Mouse (Mus musculus): Measurements from ENCODE around the gene Olfr1280. TPM values are rescaled to one million over a fixed set of nuclear protein-coding genes. Genes with fewer than 3 reads are reported as not detected.
"Not testable (repeated sequence)": the region's sequence is repeated elsewhere in the genome, so short reads cannot be mapped to it uniquely, and the experiment has no call there.

Olfr1280 gene
- polyA plus RNA-seq (2015; fragmentation: Nextera tagmentation; extraction: Ambion mirVana): not detected in 2 replicates

- Histone ChIP-seq H3K9ac (no peak within 1 kb of the TSS), H3K4me2 (no peak within 1 kb of the TSS), H3K27me3 (replicated peaks) (no peaks in the 10 kb centered on the region), H3K4me1 (no peaks in the 10 kb centered on the region), H3K9me3 (no peaks in the 10 kb centered on the region), H3K27ac (replicated peaks) (no peak within 1 kb of the TSS), H3K4me3 (no peak within 1 kb of the TSS), H3K36me3 (no peaks in the 10 kb centered on the region)
- no peak for ATAC-seq (ENCODE audit: extremely low read depth, insufficient number of reproducible peaks, low FRiP score, low TSS enrichment)
Measured at GRCm38 (mm10) chr2:111313717-111314116, at the start of gene Olfr1280. TSS of gene Olfr1280 (plus strand) at chr2:111314017.

GRCm38 (mm10) chr2:111274006-111274405 lies 39.8 kb upstream of the Olfr1280 start, which contains the start of gene Olfr1277:
TSS of gene Olfr1277 (minus strand) at chr2:111274106.
- Histone ChIP-seq H3K27ac (replicated peaks) (no peak within 1 kb of the TSS), H3K9me3 (no peaks in the 10 kb centered on the region), H3K36me3 (no peaks in the 10 kb centered on the region), H3K4me1 (no peaks in the 10 kb centered on the region), H3K4me2 (no peak within 1 kb of the TSS), H3K27me3 (replicated peaks) (no peaks in the 10 kb centered on the region), H3K4me3 (no peak within 1 kb of the TSS), H3K9ac (no peak within 1 kb of the TSS)
- ATAC-seq (ENCODE audit: extremely low read depth, insufficient number of reproducible peaks, low FRiP score, low TSS enrichment): no peak
- WGBS: 66% methylated on average over 2 of the region's 2 CpGs

- no peaks in the 10 kb centered on the region for H3K36me3 ChIP-seq
- H3K27ac ChIP-seq (replicated peaks): no peak within 1 kb of the TSS
- H3K4me1 ChIP-seq: no peaks in the 10 kb centered on the region
- H3K4me2 ChIP-seq: no peak within 1 kb of the TSS
- no peaks in the 10 kb centered on the region for H3K9me3 ChIP-seq
- no peak for ATAC-seq (ENCODE audit: extremely low read depth, insufficient number of reproducible peaks, low FRiP score, low TSS enrichment)
- H3K4me3 ChIP-seq: no peak within 1 kb of the TSS
- H3K27me3 ChIP-seq (replicated peaks): no peaks in the 10 kb centered on the region
- no peak within 1 kb of the TSS for H3K9ac ChIP-seq
Measured at GRCm38 (mm10) chr2:111289836-111290235, 24.0 kb upstream of the Olfr1280 start, which contains the start of gene Olfr1278. TSS of gene Olfr1278 (plus strand) at chr2:111290136.

GRCm38 (mm10) chr2:111298541-111298940 lies 15.3 kb upstream of the Olfr1280 start:
- Histone ChIP-seq H3K4me3 (no peak overlapping the region), H3K4me1 (no peaks in the 10 kb centered on the region)

GRCm38 (mm10) chr2:111300374-111300773 lies 13.4 kb upstream of the Olfr1280 start, which contains the start of gene Olfr1279:
TSS of gene Olfr1279 (plus strand) at chr2:111300635.
- no peak for ATAC-seq (ENCODE audit: extremely low read depth, insufficient number of reproducible peaks, low FRiP score, low TSS enrichment)
- Histone ChIP-seq H3K9ac (no peak within 1 kb of the TSS), H3K36me3 (no peaks in the 10 kb centered on the region), H3K27me3 (replicated peaks) (no peaks in the 10 kb centered on the region), H3K4me2 (no peak within 1 kb of the TSS), H3K4me3 (no peak within 1 kb of the TSS), H3K4me1 (no peaks in the 10 kb centered on the region), H3K27ac (replicated peaks) (no peak within 1 kb of the TSS), H3K9me3 (no peaks in the 10 kb centered on the region)

More at GRCm38 (mm10) chr2:111298541-111298940, 15.3 kb upstream of the Olfr1280 start:
- Histone ChIP-seq H3K4me2 (no peak overlapping the region), H3K36me3 (no peaks in the 10 kb centered on the region), H3K9me3 (no peaks in the 10 kb centered on the region), H3K9ac (no peak overlapping the region), H3K27ac (replicated peaks) (no peak overlapping the region), H3K27me3 (replicated peaks) (no peaks in the 10 kb centered on the region)
- no peak for ATAC-seq (ENCODE audit: extremely low read depth, insufficient number of reproducible peaks, low FRiP score, low TSS enrichment)

- Histone ChIP-seq H3K9ac (no peak within 1 kb of the TSS), H3K27ac (replicated peaks) (no peak within 1 kb of the TSS), H3K27me3 (replicated peaks) (no peaks in the 10 kb centered on the region), H3K4me3 (no peak within 1 kb of the TSS), H3K9me3 (no peaks in the 10 kb centered on the region), H3K4me1 (no peaks in the 10 kb centered on the region), H3K36me3 (no peaks in the 10 kb centered on the region), H3K4me2 (no peak within 1 kb of the TSS)
- WGBS: 59% methylated on average over 2 of the region's 2 CpGs
- ATAC-seq (ENCODE audit: extremely low read depth, insufficient number of reproducible peaks, low FRiP score, low TSS enrichment): no peak
Measured at GRCm38 (mm10) chr2:111326220-111326619, 12.4 kb downstream of the Olfr1280 start, which contains the start of gene Olfr1281. TSS of gene Olfr1281 (plus strand) at chr2:111326520.

- ATAC-seq (ENCODE audit: extremely low read depth, insufficient number of reproducible peaks, low FRiP score, low TSS enrichment); H3K4me2 ChIP-seq; H3K27ac ChIP-seq (replicated peaks): not testable (repeated sequence)
Measured at GRCm38 (mm10) chr2:111333721-111334120, 19.9 kb downstream of the Olfr1280 start.

GRCm38 (mm10) chr2:111335976-111336375 lies 22.2 kb downstream of the Olfr1280 start, which contains the start of gene Olfr1282:
TSS of gene Olfr1282 (minus strand) at chr2:111336076.
- H3K36me3 ChIP-seq: no peaks in the 10 kb centered on the region
- H3K9ac ChIP-seq: no peak within 1 kb of the TSS
- ATAC-seq (ENCODE audit: extremely low read depth, insufficient number of reproducible peaks, low FRiP score, low TSS enrichment): no peak
- H3K4me3 ChIP-seq: no peak within 1 kb of the TSS
- 52% methylated on average over 2 of the region's 2 CpGs for WGBS
- H3K4me1 ChIP-seq: no peaks in the 10 kb centered on the region
- no peaks in the 10 kb centered on the region for H3K27me3 ChIP-seq (replicated peaks)
- H3K27ac ChIP-seq (replicated peaks): no peak within 1 kb of the TSS
- H3K4me2 ChIP-seq: no peak within 1 kb of the TSS
- no peaks in the 10 kb centered on the region; the same call in 1 of the 2 replicates for H3K9me3 ChIP-seq

More at GRCm38 (mm10) chr2:111333721-111334120, 19.9 kb downstream of the Olfr1280 start:
- H3K4me1 ChIP-seq; H3K36me3 ChIP-seq; H3K9me3 ChIP-seq; H3K9ac ChIP-seq; H3K4me3 ChIP-seq; H3K27me3 ChIP-seq (replicated peaks): not testable (repeated sequence)
- WGBS: 76% methylated on average over 5 of the region's 5 CpGs

GRCm38 (mm10) chr2:111366490-111366889 lies 52.7 kb downstream of the Olfr1280 start, which contains the start of gene Olfr1283:
TSS of gene Olfr1283 (plus strand) at chr2:111366790.
- no peaks in the 10 kb centered on the region for H3K36me3 ChIP-seq
- no peaks in the 10 kb centered on the region for H3K4me1 ChIP-seq
- no peak within 1 kb of the TSS for H3K4me3 ChIP-seq
- no peaks in the 10 kb centered on the region for H3K27me3 ChIP-seq (replicated peaks)
- WGBS: 50% methylated on average over 2 of the region's 2 CpGs
- no peak within 1 kb of the TSS for H3K9ac ChIP-seq
- no peak within 1 kb of the TSS for H3K27ac ChIP-seq (replicated peaks)
- H3K4me2 ChIP-seq: no peak within 1 kb of the TSS
- no peaks in the 10 kb centered on the region for H3K9me3 ChIP-seq
- ATAC-seq (ENCODE audit: extremely low read depth, insufficient number of reproducible peaks, low FRiP score, low TSS enrichment): no peak

GRCm38 (mm10) chr2:111375222-111375621 lies 61.4 kb downstream of the Olfr1280 start, which contains the start of gene Olfr1284:
TSS of gene Olfr1284 (plus strand) at chr2:111375522.
- H3K9ac ChIP-seq: no peak within 1 kb of the TSS
- no peak within 1 kb of the TSS for H3K4me2 ChIP-seq
- peaks cover 4% of the 10 kb centered on the region; the same call in 1 of the 2 replicates for H3K9me3 ChIP-seq
- H3K4me3 ChIP-seq: no peak within 1 kb of the TSS
- H3K27ac ChIP-seq (replicated peaks): no peak within 1 kb of the TSS
- ATAC-seq (ENCODE audit: extremely low read depth, insufficient number of reproducible peaks, low FRiP score, low TSS enrichment): no peak
- H3K36me3 ChIP-seq: no peaks in the 10 kb centered on the region
- no peaks in the 10 kb centered on the region for H3K4me1 ChIP-seq
- WGBS: 86% methylated on average over 1 of the region's 1 CpGs
- no peaks in the 10 kb centered on the region for H3K27me3 ChIP-seq (replicated peaks)

Measured in heart, embryonic 13.5 days (tissue).